Mouse (Mus musculus): Measurements from ENCODE around the gene Dyrk1a.
"Not testable (repeated sequence)": the region's sequence is repeated elsewhere in the genome, so short reads cannot be mapped to it uniquely, and the experiment has no call there.

The Dyrk1a gene

GRCm38 (mm10) chr16:94632424-94632963, 62.7 kb downstream of the Dyrk1a start:
- DNase-seq (ENCODE audit: low spot score in 2 of 2): no peak

- DNase-seq (ENCODE audit: low spot score in 2 of 2): no peak
Observed at GRCm38 (mm10) chr16:94633012-94633411, 63.2 kb downstream of the Dyrk1a start.

GRCm38 (mm10) chr16:94637423-94637822, 67.6 kb downstream of the Dyrk1a start:
- no peak for DNase-seq (ENCODE audit: low spot score in 2 of 2)

GRCm38 (mm10) chr16:94641799-94642198, 72.0 kb downstream of the Dyrk1a start:
- DNase-seq (ENCODE audit: low spot score in 2 of 2): no peak

- no peak for DNase-seq (ENCODE audit: low spot score in 2 of 2)
Observed at GRCm38 (mm10) chr16:94647153-94647552, 77.3 kb downstream of the Dyrk1a start.

GRCm38 (mm10) chr16:94647925-94648324, 78.1 kb downstream of the Dyrk1a start:
- no peak for DNase-seq (ENCODE audit: low spot score in 2 of 2)

- no peak for DNase-seq (ENCODE audit: low spot score in 2 of 2)
Observed at GRCm38 (mm10) chr16:94649861-94650260, 80.1 kb downstream of the Dyrk1a start.

- DNase-seq (ENCODE audit: low spot score in 2 of 2): no peak
Observed at GRCm38 (mm10) chr16:94652091-94652713, 82.4 kb downstream of the Dyrk1a start.

GRCm38 (mm10) chr16:94655083-94655482, 85.3 kb downstream of the Dyrk1a start:
- no peak for DNase-seq (ENCODE audit: low spot score in 2 of 2)

- no peak for DNase-seq (ENCODE audit: low spot score in 2 of 2)
Observed at GRCm38 (mm10) chr16:94656891-94657290, 87.1 kb downstream of the Dyrk1a start.

GRCm38 (mm10) chr16:94659394-94659793, 89.6 kb downstream of the Dyrk1a start:
- DNase-seq (ENCODE audit: low spot score in 2 of 2): no peak

GRCm38 (mm10) chr16:94660221-94660620, 90.4 kb downstream of the Dyrk1a start:
- DNase-seq (ENCODE audit: low spot score in 2 of 2): no peak

GRCm38 (mm10) chr16:94667557-94667956, 97.7 kb downstream of the Dyrk1a start:
- no peak for DNase-seq (ENCODE audit: low spot score in 2 of 2)

GRCm38 (mm10) chr16:94671313-94671712, 101.5 kb downstream of the Dyrk1a start:
- no peak for DNase-seq (ENCODE audit: low spot score in 2 of 2)

- DNase-seq (ENCODE audit: low spot score in 2 of 2): no peak
Observed at GRCm38 (mm10) chr16:94680924-94681323, 111.1 kb downstream of the Dyrk1a start.

GRCm38 (mm10) chr16:94681760-94682159, 112.0 kb downstream of the Dyrk1a start:
- DNase-seq (ENCODE audit: low spot score in 2 of 2): no peak

GRCm38 (mm10) chr16:94683960-94684359, 114.2 kb downstream of the Dyrk1a start:
- no peak for DNase-seq (ENCODE audit: low spot score in 2 of 2)

- DNase-seq (ENCODE audit: low spot score in 2 of 2): no peak
Observed at GRCm38 (mm10) chr16:94693687-94694305, 124.0 kb downstream of the Dyrk1a start.

GRCm38 (mm10) chr16:94697553-94697952, 127.7 kb downstream of the Dyrk1a start:
- no peak for DNase-seq (ENCODE audit: low spot score in 2 of 2)

- not testable (repeated sequence) for DNase-seq (ENCODE audit: low spot score in 2 of 2)
Observed at GRCm38 (mm10) chr16:94698234-94698633, 128.4 kb downstream of the Dyrk1a start.

- no peak for DNase-seq (ENCODE audit: low spot score in 2 of 2)
Observed at GRCm38 (mm10) chr16:94701141-94701540, 131.3 kb downstream of the Dyrk1a start.

- no peak for DNase-seq (ENCODE audit: low spot score in 2 of 2)
Observed at GRCm38 (mm10) chr16:94701971-94702370, 132.2 kb downstream of the Dyrk1a start.

GRCm38 (mm10) chr16:94713480-94714094, 143.8 kb downstream of the Dyrk1a start:
- DNase-seq (ENCODE audit: low spot score in 2 of 2): peak; percentile 80 to 84
